Mouse (Mus musculus) c-Kit-positive CD71-negative TER-119-negative erythroid progenitor cells, embryonic 14.5 days (primary cell): ENCODE results near the gene Cacnb4.

Experiments
- DNase-seq: peaks from one replicate; pipeline ENCODE4 v3.0.0-alpha.2; 2013; ENCODE audit warnings: low read depth

Cacnb4 gene

DNA sequence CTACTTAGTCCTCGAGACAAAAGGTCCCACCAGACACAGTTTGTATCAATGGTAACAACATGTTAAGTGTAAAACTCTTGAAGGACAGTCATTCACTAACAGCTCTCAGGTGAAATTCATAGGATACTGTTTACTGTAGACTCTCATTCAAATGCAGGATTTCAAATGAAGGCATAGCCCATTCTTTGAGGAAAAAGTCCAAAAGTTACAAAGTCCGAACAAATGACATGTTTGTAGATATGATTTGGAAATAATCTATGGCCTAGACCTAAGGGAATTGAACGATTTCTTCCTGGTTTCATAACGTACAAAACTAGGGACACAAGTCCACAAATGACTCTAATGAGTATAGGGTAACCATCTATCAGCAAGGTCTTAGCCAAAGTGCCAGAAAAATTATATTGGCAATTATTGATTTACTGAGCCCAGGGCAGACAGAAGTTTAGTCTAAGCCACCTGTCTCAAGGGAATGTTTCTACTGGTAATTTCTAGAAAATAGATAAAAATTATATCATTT, 206.5 kb downstream of the Cacnb4 start:
- no peak for DNase-seq

DNA sequence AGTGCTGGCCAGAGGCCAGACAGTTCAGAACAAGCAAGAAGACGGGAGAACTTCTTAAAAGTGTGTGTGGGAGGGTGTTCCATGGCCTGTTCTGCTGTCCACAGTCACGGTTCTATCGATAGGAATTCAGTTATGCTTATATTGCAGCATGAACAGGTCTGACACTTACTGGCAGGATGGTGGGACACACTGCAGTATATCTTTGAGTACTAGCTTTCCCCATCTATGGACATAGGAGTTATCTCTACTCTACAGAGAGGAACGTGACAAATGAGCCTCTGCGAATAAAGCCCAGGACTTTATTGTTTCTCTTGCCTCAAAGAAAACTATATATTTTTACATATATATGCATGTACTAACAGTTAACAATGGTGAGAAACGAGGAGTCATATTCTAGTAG, 209.0 kb downstream of the Cacnb4 start:
- DNase-seq = no peak

GRCm38 (mm10) chr2:52461206-52461967, 215.2 kb downstream of the Cacnb4 start:
- DNase-seq = no peak

GRCm38 (mm10) chr2:52455606-52456479, 220.8 kb downstream of the Cacnb4 start:
- no peak for DNase-seq

GRCm38 (mm10) chr2:52449818-52450217, 226.8 kb downstream of the Cacnb4 start:
- DNase-seq = no peak

DNA sequence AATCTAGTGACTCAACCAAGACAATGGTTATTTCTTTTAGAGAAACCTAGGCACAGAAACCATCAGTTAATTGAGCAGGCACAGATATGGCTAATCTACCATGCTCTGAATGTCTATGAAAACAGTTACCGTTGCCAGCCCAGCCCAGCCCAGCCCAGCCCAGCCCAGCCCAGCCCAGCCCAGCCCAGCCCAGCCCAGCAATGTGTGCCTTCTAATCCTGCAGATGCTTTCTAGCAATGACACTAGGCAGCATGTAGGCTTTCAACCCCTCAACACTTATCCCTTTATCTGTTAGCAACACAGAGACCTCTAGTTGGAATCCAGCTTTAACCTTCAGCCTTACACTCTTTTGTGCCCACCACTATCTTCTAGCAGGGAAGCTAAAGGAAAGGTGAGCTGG, 227.7 kb downstream of the Cacnb4 start:
- no peak for DNase-seq

DNA sequence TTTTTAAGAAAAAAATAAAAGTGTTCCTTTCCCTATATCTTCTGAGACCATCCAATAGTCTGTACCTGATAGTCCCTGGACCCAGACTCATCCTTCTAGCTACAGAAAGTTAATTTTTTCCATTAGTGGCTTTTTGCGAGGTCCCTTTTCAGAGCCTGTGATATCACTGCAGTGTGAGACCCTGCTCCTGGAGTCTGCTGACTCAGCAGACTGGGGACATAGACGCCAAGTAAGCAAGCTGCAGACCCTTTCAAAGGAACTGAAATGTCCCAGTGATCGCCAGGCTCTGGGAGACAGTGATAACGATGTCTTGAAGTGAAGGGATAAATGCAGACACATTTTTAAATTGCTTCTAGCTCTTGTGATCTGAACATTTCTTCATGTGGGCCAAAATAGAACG, 230.0 kb downstream of the Cacnb4 start:
- DNase-seq = no peak

DNA sequence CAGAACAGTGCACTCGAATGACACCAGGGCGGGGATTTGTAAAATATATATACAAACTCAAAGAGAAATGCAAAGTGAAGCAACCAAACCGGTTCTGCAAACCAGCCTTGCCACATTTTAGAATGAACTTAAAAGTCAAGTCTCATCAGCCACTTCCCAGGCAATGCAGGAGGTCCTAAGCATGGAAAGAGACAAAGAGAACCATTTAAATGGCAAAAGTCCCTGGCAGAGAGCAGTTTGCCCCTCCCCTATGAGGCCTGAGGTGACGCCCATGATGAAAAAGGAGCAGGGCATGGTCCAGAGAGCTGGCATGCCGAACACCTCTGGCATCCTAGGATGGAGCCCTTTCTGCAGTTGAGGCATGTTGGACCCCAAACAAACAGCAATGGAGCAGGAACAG, 234.5 kb downstream of the Cacnb4 start:
- no peak for DNase-seq

- no peak for DNase-seq
Measured at GRCm38 (mm10) chr2:52440420-52441015, 236.1 kb downstream of the Cacnb4 start.

DNA sequence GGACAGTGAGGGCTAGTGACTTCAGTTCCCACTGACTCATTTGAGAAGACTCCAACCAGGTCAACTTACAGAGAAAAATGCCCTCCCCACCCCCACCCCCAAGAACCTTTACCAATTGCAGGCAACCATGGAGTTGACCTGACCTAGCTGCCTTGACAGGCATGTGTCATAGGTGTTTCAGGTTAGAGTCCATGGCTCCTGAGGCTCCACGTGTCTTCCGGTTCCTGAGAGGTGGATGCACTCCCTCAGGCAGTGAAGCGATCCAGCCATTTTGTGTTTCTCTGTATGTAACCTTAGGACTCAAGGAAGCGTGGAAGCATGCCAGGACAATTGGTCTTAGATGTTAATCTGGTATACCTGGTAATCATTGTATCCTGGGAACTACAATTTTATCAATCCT, 238.2 kb downstream of the Cacnb4 start:
- no peak for DNase-seq

DNA sequence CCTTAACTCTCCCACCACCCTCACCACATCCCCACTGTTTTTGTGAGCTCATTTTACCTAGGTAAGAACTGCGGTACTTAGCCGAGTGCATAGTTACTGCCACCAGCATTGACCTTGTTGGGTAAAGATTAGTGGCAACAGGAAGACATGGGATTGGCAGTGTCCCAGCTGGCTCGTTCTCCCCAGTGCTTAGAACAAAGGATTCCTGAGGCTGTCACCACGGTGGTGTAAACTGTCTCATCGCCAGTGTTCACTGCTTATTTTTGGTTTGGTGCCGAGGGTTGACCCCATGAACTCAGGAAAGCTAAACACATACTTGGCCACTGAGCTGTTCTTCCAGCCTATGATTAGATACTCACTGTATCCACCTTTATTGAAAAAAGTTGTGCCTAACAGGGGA, 238.6 kb downstream of the Cacnb4 start:
- no peak for DNase-seq

- DNase-seq = no peak
Measured at GRCm38 (mm10) chr2:52435919-52436632, 240.6 kb downstream of the Cacnb4 start.

DNA sequence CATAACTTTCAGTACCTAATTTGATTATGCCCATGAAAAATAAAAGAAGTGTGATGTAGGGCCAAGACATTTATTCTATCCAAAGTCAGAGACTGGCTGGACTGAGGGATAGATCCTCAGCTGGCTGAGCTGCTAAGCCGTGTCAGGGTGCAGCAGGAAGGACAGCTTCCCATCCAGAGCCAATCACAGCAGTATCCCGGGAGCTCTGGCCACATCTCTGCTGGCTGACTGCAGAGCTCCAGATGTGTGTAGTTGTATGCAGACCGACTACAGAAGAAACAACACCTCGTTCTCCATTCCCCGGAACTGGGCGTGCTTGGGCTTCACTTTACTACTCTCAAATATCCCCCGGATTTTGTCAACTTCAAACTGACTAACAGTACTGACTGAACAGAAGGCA, 243.3 kb downstream of the Cacnb4 start:
- no peak for DNase-seq

DNA sequence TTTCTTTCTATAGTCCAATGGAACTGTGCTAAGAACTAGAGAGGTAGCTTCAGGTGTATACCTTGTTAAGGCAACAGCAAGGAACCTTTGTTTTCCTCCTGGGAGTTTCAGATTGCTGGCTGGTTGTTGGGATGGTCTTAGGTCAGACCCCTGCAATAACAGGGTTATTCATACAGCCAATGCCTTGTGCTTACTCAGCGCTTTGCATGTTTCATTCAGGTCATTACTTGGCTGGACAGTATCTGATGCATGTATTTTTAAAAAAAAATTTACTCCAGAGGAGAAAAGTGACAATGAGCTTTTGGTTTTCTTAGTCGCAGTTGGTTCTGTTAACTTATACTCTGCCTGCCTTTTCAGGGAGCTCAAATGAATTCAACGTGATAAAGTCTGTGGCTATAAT, 249.2 kb downstream of the Cacnb4 start:
- DNase-seq = no peak

DNA sequence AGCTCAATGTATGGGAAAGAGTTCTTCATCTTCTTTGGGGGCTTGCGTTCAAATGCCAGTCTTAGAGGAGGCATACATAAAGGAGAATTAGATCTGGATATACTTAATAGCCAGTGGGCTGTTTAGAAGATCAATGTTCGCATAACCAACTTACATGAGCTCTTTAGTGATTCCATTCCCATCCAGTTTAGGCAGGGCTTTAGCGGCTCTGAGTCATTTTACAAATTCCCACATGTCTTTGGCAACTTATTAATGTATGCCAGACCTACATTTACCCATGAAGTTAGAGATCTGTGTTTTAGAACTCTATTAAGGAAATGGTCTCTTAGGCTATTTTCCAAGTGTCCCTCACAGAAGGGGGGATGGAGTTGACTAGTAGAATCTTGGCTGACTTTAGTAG, 250.6 kb downstream of the Cacnb4 start:
- DNase-seq = no peak

DNA sequence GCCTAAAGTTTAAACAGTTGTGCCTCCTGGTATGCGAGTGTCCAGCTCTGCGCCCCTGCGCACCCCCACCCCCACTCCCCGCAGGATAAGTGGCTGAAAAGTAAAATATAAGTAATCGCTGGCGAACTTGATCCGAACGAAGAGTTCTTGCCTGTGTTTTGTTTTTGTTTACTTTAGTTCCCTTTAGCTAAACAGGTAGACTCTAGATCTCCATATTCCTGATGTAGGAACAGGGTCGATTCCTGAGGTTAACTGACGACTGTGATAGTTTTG, 251.2 kb downstream of the Cacnb4 start:
- no peak for DNase-seq

DNA sequence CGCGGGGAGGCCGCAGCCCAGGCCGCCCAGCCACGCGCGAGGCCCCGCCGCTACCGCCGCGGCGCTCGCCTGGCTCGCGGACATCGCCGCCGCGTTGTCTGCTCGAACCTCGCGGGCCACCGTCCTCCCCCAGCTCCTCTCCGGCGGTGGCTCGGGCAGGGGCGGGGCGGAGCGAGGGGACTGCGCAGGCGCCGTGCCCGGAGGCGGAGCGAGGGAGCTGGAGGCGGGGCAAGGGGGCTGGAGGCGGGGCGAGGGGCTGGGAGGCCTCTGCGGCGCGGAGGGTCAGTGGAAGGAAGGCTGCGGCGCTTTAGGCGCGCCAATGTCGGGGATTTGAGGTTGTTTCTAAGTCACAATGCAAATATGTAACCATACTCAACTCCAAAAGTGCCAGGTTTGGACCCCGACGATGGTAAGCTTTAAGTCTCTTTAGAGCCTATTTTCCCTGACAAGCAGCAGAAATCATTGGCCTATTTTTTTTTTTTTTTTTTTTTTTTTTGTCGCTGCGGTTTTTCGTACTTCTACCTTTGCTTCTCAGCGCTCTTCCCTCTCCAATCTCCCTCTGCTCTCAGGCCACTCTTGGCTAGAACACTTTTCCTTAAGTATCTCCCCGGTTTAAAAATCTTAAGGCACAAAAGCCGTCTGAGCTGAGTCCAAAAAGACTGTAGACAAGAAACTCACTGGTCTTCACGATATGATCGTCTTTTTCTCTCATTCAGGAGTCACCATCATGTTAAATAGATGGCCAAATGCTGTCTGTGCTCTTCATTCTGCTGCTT, 251.7 kb downstream of the Cacnb4 start, which contains the start of gene Arl5a:
Gene Arl5a, minus strand, starts transcription at position 155 of the 776 bp plus-strand sequence.
- DNase-seq = peak; percentile 65

DNA sequence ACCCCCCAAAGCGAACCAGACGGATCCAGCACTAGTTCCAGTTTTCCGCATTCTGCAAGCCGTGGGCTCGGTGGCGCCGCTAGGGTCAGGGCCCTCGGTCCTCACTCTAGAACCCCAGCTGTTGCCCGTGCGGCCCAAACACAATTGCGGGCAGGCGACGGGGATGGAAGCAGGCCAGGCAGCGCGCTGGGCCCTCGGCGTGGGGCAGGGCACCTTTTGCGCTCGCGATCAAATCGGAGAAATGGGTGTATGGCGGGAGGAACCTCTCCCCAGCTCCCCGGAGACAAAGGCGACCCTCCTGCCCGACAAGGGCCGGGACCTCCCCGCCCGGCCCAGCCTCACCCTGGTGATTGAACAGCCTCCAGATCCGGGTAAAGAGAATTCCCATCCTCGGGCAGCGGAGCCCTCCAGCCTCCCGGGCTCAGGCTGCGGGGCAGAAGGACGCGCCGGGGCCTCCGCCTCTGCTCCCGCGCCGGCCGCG, 252.3 kb downstream of the Cacnb4 start:
- no peak for DNase-seq

GRCm38 (mm10) chr2:52423611-52424247, 252.9 kb downstream of the Cacnb4 start:
- DNase-seq = no peak

DNA sequence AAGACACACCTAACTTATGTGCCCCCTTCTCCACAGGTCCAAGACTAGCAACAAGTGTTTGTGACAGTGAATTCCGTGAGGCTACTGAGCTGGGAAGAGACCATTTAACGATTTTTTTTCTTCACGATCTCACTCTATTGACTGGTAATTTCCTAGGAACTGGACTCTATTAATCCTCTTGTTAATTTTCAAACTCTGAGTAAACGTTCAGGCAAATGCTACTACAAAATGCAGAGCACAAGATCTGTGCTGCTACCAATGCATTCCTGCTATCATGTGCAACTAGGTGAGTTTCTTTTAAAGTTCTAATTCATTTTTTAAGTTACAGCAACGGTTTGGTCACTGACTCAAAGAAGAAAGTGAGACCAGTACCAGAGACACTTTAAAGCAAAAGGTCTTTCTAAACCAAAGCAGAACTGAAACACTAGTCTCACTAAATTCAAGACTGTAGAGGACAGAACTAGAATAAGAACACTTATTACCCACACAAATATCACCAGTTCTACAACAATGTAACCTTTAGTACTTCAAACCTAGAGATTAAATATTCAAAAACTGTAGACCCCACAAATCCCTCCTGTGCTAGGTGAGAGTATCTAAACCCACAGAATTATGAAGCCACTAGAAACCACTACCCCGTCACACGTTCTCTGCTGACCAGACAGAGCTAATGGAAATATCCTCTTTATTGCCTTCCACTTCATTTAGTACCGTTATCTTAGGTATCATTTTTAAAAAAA, 253.6 kb downstream of the Cacnb4 start:
- no peak for DNase-seq
